Mouse (Mus musculus) adrenal gland, postnatal 4 days (tissue): ENCODE data around the gene Emp3. TPM values are rescaled to one million over a fixed set of nuclear protein-coding genes. Genes with fewer than 3 reads are reported as not detected.
A peak's percentile ranks its signal among the peaks of the same experiment; 100 is the strongest.

Experiments used
- DNase-seq, 2 experiments: peaks; one replicate each; pipeline ENCODE4 v3.0.0; 2021 to 2022; ENCODE audit warnings: low spot score in 2 of 2, mixed read lengths in 2 of 2
- total RNA-seq, 2 experiments: library from RNA; stranded (reverse); gene quantifications; 2 replicates each; pipeline ENCODE4 v1.2.3; 2021

The Emp3 gene
- total RNA-seq, 2 experiments from 2014 or later: 191 to 202 TPM

DNA sequence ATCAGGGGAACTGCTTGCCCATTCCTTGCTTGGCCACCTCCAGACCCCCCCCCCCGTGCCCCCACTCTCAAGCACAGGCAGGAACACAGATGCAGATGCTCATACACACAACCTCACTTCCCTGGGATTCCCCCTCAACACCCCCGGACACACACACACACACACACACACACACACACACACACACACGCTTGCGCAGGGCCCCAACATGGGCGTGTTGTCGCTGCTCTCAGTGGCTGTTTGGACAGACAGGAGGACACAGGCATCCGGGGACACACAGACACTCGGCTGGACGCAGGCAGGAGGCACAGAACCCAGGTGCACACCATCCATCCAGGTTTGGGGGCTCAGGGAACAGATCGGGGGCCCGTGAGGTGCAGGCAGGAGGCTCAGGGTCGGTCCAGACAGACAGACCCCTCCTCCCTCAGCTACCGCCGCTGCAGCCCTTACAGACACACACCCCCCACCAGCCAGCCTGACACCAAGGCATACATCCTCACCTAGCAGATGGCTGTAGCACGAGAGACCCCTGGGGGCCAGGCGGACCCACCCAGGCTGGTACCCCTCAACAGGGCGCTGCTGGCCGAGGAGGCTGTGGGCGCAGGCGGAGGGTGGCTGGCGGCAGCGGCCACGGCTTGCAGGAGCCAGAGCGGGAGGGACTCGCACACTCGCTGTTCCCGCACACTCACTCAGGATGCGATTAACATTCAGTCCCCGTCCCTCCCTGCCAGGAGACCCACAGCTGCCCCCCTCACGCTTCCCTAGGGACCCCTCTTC, 50.7 kb downstream of the Emp3 start:
- no peak for DNase-seq

GRCm38 (mm10) chr7:45869787-45870186, 51.4 kb downstream of the Emp3 start:
- DNase-seq: no peak

DNA sequence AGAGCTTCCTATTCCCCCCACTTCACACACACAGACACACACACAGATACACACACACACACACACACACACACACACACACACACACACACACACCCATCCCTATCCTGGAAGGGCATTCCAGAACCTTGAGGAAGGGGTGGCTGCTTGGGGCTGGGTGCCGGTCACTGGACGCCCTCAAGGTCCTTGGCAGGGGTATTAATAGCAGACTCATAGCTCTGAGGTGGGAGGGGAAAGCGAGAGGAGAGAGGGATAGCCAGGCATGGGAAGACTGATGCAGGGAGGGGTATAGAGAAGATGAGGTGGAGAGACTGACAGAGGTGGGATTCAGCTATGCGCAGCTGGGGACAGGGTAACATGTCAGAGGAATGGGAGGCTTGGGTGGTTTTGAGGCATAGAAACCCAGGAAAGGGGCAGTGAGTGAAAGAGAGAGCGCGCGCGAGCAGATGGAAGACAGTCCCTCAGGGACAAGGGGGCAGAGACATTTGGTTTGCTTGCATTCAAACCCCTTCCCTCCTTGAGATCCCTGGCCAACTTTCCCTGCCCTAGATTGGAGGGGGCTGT, 52.0 kb downstream of the Emp3 start:
- DNase-seq: peak in 1 of 2 experiments; percentile 16

Other genes starting within 250 kb of the Emp3 start
- under 1 TPM in 1 of 2 experiments, not detected in 1; 0.20 TPM for gene Ntn5, start 237.4 kb downstream of the Emp3 start, total RNA-seq
- gene Sec1, start 227.0 kb downstream of the Emp3 start, total RNA-seq: under 1 TPM; 0.11 to 0.28 TPM
- 10 to 100 TPM; 15.1 to 16.4 TPM for gene Car11, start 221.6 kb downstream of the Emp3 start, total RNA-seq
- 100 to 1,000 TPM; 101 to 129 TPM for gene Dbp, start 216.3 kb downstream of the Emp3 start, total RNA-seq
- gene Rpl18, start 205.9 kb downstream of the Emp3 start, total RNA-seq: 1,000 to 10,000 TPM; 1,215 to 1,230 TPM
- 10 to 100 TPM; 30.1 to 33.3 TPM for gene Sphk2, start 203.4 kb downstream of the Emp3 start, total RNA-seq
- under 1 TPM; 0.45 to 0.62 TPM for gene Fam83e, start 200.2 kb downstream of the Emp3 start, total RNA-seq
- not detected for gene Spaca4, start 195.6 kb downstream of the Emp3 start, total RNA-seq
- 10 to 100 TPM; 17.2 to 18.8 TPM for gene Lmtk3, start 137.7 kb downstream of the Emp3 start, total RNA-seq
- 1 to 10 TPM in 1 of 2 experiments, under 1 TPM in 1; 0.64 to 1.0 TPM for gene Sult2b1, start 136.7 kb downstream of the Emp3 start, total RNA-seq
- 100 to 1,000 TPM; 124 to 126 TPM for gene Cyth2, start 106.8 kb downstream of the Emp3 start, total RNA-seq
- gene Kcnj14, start 96.6 kb downstream of the Emp3 start, total RNA-seq: under 1 TPM; 0.45 to 0.53 TPM
- 10 to 100 TPM; 28.2 to 28.3 TPM for gene Grwd1, start 90.5 kb downstream of the Emp3 start, total RNA-seq
- gene Kdelr1, start 48.6 kb downstream of the Emp3 start, total RNA-seq: 100 to 1,000 TPM; 147 to 148 TPM
- gene Grin2d, start 43.0 kb downstream of the Emp3 start, total RNA-seq: 1 to 10 TPM; 2.0 to 2.1 TPM
- gene Syngr4, start 24.7 kb downstream of the Emp3 start, total RNA-seq: under 1 TPM; 0.79 to 0.95 TPM
- gene Tmem143, start 24.5 kb downstream of the Emp3 start, total RNA-seq: 10 to 100 TPM; 30.2 to 33.3 TPM
- 1 to 10 TPM; 8.8 to 10.0 TPM for gene Ccdc114, start 2.7 kb upstream of the Emp3 start, total RNA-seq
- 1 to 10 TPM; 1.5 to 7.2 TPM for gene Abcc6, start 108.9 kb upstream of the Emp3 start, total RNA-seq
- gene Nomo1, start 112.3 kb upstream of the Emp3 start, total RNA-seq: 10 to 100 TPM; 53.4 to 57.7 TPM
- 1 to 10 TPM; 2.3 to 2.8 TPM for gene Kcnj11, start 179.4 kb upstream of the Emp3 start, total RNA-seq